Mouse (Mus musculus) neural tube, embryonic 13.5 days (tissue): ENCODE measurements around the gene Vmn1r32. TPM values are rescaled to one million over a fixed set of nuclear protein-coding genes. Genes with fewer than 3 reads are reported as not detected.

Source experiments
- ATAC-seq: fragments of 200-750 bp; cut with Nextera tagmentation; 2 replicates; pipeline ENCODE4 v1.8.0; 2017; ENCODE audit warnings: low read depth, mild to moderate bottlenecking, moderate TSS enrichment, moderate library complexity
- H3K27ac ChIP-seq: fragments of 300-500 bp; sonication (generic); replicated peaks from 2 replicates; pipeline ENCODE4 v1.5.1; 2015; ENCODE audit warnings: moderate library complexity, mild to moderate bottlenecking, inconsistent platforms
- H3K27me3 ChIP-seq: fragments of 300-500 bp; sonication (generic); 2 replicates; pipeline ENCODE4 v1.6.1; 2015; ENCODE audit warnings: mild to moderate bottlenecking, inconsistent platforms
- H3K36me3 ChIP-seq: fragments of 300-500 bp; sonication (generic); 2 replicates; pipeline ENCODE4 v1.6.1; 2015; ENCODE audit warnings: mild to moderate bottlenecking, inconsistent platforms
- H3K4me1 ChIP-seq: fragments of 300-500 bp; sonication (generic); replicated peaks from 2 replicates; pipeline ENCODE4 v1.6.1; 2015; ENCODE audit warnings: inconsistent platforms
- H3K4me2 ChIP-seq: fragments of 300-500 bp; sonication (generic); 2 replicates; pipeline ENCODE4 v1.6.1; 2015; ENCODE audit warnings: inconsistent platforms, mild to moderate bottlenecking, moderate library complexity
- H3K4me3 ChIP-seq: fragments of 300-500 bp; sonication (generic); 2 replicates; pipeline ENCODE4 v1.5.1; 2015; ENCODE audit warnings: mild to moderate bottlenecking, inconsistent platforms
- H3K9ac ChIP-seq: fragments of 300-500 bp; sonication (generic); 2 replicates; pipeline ENCODE4 v1.6.1; 2015; ENCODE audit warnings: moderate library complexity, mild to moderate bottlenecking, inconsistent platforms
- H3K9me3 ChIP-seq: fragments of 300-500 bp; sonication (generic); 2 replicates; pipeline ENCODE4 v1.6.1; 2016; ENCODE audit warnings: inconsistent platforms
- WGBS: fragments of 180-500 bp; shearing (Covaris S2); methylation state at CpG from one replicate; pipeline ENCODE4 v1.1.7; 2015; 5-methylcytosine and 5-hydroxymethylcytosine counted together
- polyA plus RNA-seq: library from polyadenylated mRNA; unstranded; fragments of >200 nt; fragmentation: Nextera tagmentation; extraction: Ambion mirVana; gene quantifications from 2 replicates; pipeline ENCODE4 v1.2.1, GENCODE M21; 2015

The Vmn1r32 gene
- polyA plus RNA-seq, result 0.07 TPM in 1 of 2 replicates, not detected in the other

GRCm38 (mm10) chr6:66559996-66560395 is at the start of gene Vmn1r32:
Gene Vmn1r32, minus strand, starts transcription at chr6:66560096.
- H3K9ac ChIP-seq, result no peak within 1 kb of the TSS
- WGBS, result 78% methylated on average over 1 of the region's 1 CpGs
- H3K4me3 ChIP-seq, result no peak within 1 kb of the TSS
- no peaks in the 10 kb centered on the region for H3K36me3 ChIP-seq
- no peak for ATAC-seq
- H3K27me3 ChIP-seq, result no peaks in the 10 kb centered on the region
- H3K9me3 ChIP-seq, result no peaks in the 10 kb centered on the region
- no peak within 1 kb of the TSS for H3K4me2 ChIP-seq
- H3K27ac ChIP-seq, result no peak within 1 kb of the TSS
- H3K4me1 ChIP-seq, result no peaks in the 10 kb centered on the region

- ATAC-seq, result no peak
- no peaks in the 10 kb centered on the region for H3K9me3 ChIP-seq
- H3K4me1 ChIP-seq, result no peaks in the 10 kb centered on the region
- H3K36me3 ChIP-seq, result no peaks in the 10 kb centered on the region
- H3K4me3 ChIP-seq, result no peak overlapping the region
- no peaks in the 10 kb centered on the region for H3K27me3 ChIP-seq
- no peak overlapping the region for H3K4me2 ChIP-seq
- no peak overlapping the region for H3K9ac ChIP-seq
- H3K27ac ChIP-seq, result no peak overlapping the region
These were observed 35.9 kb upstream of the Vmn1r32 start for GRCm38 (mm10) chr6:66595804-66596203.

- H3K9ac ChIP-seq, result peak overlapping the region; percentile 78
- H3K9me3 ChIP-seq, result no peaks in the 10 kb centered on the region
- H3K4me3 ChIP-seq, result peak overlapping the region; percentile 78
- H3K27ac ChIP-seq, result 0 out of 2 replicates have a peak overlapping the region, but pooled peaks have one; percentile 71
- WGBS, result 17% methylated on average over 7 of the region's 7 CpGs
- no peaks in the 10 kb centered on the region for H3K36me3 ChIP-seq
- no peaks in the 10 kb centered on the region for H3K27me3 ChIP-seq
- no peak for ATAC-seq
- H3K4me1 ChIP-seq, result peaks cover 20% of the 10 kb centered on the region
- H3K4me2 ChIP-seq, result peak overlapping the region; percentile 77
These were observed 23.9 kb downstream of the Vmn1r32 start for GRCm38 (mm10) chr6:66535966-66536365.

DNA sequence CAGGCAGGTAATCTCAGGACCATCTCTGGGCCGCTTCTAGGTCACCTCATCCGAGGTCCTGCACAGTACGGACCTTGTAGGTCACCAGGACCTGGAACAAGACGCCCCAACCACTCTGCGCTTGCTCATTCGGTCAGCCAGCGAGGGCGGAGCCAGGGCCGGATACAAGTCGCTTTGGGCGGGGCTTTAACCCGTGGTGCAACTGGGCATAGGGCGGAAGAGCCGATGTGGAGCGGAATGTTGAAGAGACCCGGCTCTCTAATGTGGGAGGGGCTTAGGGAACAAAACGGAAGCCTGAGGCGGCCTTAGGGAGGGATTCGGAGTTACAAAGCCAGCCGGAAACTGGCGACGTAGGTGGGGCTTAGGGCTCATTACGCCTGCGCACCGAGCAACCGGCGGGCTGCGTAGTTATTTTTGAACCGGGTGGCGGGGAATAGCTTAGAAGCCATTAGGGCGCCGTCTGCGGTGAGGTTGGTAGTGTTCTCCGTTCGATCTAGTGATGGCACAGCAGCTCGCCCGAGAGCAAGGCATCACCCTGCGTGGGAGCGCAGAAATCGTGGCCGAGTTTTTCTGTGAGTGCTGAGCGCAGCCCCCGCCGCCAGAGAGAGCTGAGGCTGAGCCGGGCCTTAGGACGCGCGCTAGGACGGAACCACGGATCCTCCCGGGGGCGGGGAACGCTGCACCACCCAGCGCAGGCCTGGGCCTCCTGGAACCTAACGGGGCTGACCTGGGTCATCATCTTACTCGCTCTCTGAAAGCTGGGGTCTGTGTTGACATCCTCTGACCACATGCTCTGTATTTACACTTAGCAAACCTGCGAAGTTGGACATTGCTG is 24.7 kb downstream of the Vmn1r32 start, which contains the start of gene Mad2l1:
Mad2l1 (plus strand) TSS at position 363 of the 835 bp plus-strand sequence.
- Histone ChIP-seq H3K27me3 (no peaks in the 10 kb centered on the region), H3K9me3 (no peaks in the 10 kb centered on the region), H3K4me2 (peak within 1 kb of the TSS; percentile 77), H3K9ac (peak within 1 kb of the TSS; percentile 78), H3K4me3 (peak within 1 kb of the TSS; percentile 78), H3K27ac (peak within 1 kb of the TSS; percentile 86), H3K4me1 (peaks cover 20% of the 10 kb centered on the region), H3K36me3 (no peaks in the 10 kb centered on the region)
- WGBS, result under 1% methylated on average over 57 of the region's 57 CpGs
- ATAC-seq, result peak; percentile 99

DNA sequence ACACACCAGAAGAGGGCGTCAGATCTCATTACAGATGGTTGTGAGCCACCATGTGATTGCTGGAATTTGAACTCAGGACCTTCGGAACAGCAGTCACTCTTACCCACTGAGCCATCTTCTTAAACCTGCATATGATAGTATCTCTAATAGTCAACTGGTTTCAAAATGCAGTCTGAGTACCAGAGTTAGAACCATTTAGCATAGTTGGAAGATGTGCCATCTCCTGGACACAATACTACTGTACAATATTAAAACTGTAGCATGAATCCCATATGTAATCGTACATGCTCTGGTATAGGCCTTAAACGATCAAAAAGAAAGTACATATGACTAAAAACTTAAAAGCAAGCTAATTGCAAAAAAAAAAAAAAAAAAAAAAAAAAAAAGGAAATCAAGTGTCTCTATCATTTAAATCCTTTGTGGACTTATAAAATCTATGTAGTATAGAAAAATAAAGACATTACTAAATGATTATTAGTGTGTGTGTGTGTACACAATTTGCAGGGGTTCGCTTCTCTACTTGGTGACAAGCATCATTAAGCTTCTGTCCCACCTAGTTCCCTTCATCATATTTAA is 25.4 kb downstream of the Vmn1r32 start:
- peak overlapping the region; percentile 64 for H3K9ac ChIP-seq
- no peaks in the 10 kb centered on the region for H3K9me3 ChIP-seq
- 80% methylated on average over 5 of the region's 5 CpGs for WGBS
- H3K36me3 ChIP-seq, result no peaks in the 10 kb centered on the region
- no peaks in the 10 kb centered on the region for H3K27me3 ChIP-seq
- H3K4me3 ChIP-seq, result peak overlapping the region; percentile 78
- peak overlapping the region; percentile 86 for H3K27ac ChIP-seq
- H3K4me1 ChIP-seq, result peaks cover 20% of the 10 kb centered on the region
- no peak for ATAC-seq
- H3K4me2 ChIP-seq, result peak overlapping the region; percentile 77

DNA sequence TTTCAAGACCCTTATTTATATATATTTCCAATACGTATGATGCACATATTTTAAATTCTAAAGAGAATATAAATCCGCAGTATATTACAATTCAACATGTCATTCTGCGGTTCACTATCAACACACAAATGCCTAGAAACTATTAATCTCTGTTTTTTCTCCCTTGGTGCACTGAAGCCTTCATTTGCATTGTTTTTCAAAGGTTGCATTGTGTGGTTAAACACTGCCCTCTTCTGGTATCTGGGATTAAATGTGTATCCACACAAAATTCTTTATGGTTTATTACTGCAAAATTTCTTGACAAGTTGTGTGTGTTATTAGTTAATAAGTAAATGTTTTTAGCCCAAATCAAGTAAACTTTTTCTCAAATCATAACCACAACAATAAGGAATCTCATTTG is 26.7 kb downstream of the Vmn1r32 start:
- no peaks in the 10 kb centered on the region for H3K27me3 ChIP-seq
- no peak overlapping the region for H3K4me2 ChIP-seq
- no peak for ATAC-seq
- H3K9me3 ChIP-seq, result no peaks in the 10 kb centered on the region
- no peak overlapping the region for H3K9ac ChIP-seq
- H3K36me3 ChIP-seq, result no peaks in the 10 kb centered on the region
- WGBS, result 28% methylated on average over 3 of the region's 3 CpGs
- H3K27ac ChIP-seq, result no peak overlapping the region
- H3K4me3 ChIP-seq, result no peak overlapping the region
- peaks cover 20% of the 10 kb centered on the region for H3K4me1 ChIP-seq

- Histone ChIP-seq H3K4me1 (no peaks in the 10 kb centered on the region), H3K9ac (no peak overlapping the region), H3K9me3 (no peaks in the 10 kb centered on the region), H3K4me2 (no peak overlapping the region), H3K4me3 (no peak overlapping the region), H3K27ac (no peak overlapping the region), H3K27me3 (no peaks in the 10 kb centered on the region), H3K36me3 (no peaks in the 10 kb centered on the region)
- 91% methylated on average over 10 of the region's 10 CpGs for WGBS
- no peak for ATAC-seq
These were observed 31.5 kb downstream of the Vmn1r32 start for GRCm38 (mm10) chr6:66528386-66528785.

DNA sequence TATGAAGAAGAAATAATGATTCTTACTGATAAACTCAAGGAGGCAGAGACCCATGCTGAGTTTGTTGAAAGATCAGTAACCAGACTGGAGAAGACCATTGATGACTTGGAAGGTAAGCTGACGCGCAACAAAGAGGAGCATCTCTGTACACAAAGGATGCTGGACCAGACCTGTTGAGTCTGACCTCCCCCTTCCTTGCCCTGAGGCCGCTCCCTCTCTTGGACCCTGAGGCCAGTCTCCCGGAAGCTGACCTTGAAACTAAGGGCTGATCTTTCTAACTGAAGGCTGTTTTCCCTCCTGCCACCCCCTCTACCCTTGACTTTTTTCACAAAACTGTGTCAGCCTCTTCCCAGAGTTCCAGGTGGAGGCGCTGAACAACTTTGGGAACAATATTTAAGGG is 43.5 kb downstream of the Vmn1r32 start:
- 91% methylated on average over 5 of the region's 5 CpGs for WGBS
- Histone ChIP-seq H3K27me3 (no peaks in the 10 kb centered on the region), H3K36me3 (no peaks in the 10 kb centered on the region), H3K4me3 (no peak overlapping the region), H3K4me2 (no peak overlapping the region), H3K9me3 (no peaks in the 10 kb centered on the region), H3K27ac (no peak overlapping the region), H3K4me1 (no peaks in the 10 kb centered on the region), H3K9ac (no peak overlapping the region)
- no peak for ATAC-seq

Other genes starting within 250 kb of the Vmn1r32 start
- 22.0 and 24.6 TPM in 2 replicates for gene Mad2l1, start 24.7 kb downstream of the Vmn1r32 start, polyA plus RNA-seq
- not detected in 2 replicates for gene Vmn1r33, start 58.2 kb upstream of the Vmn1r32 start, polyA plus RNA-seq
- not detected in 2 replicates for gene Vmn1r34, start 83.8 kb upstream of the Vmn1r32 start, polyA plus RNA-seq
- not detected in 2 replicates for gene Vmn1r35, start 125.8 kb upstream of the Vmn1r32 start, polyA plus RNA-seq
- not detected in 2 replicates for gene Vmn1r36, start 159.1 kb upstream of the Vmn1r32 start, polyA plus RNA-seq
- gene Vmn1r37, start 169.3 kb upstream of the Vmn1r32 start, polyA plus RNA-seq, result not detected in 2 replicates
- not detected in 2 replicates for gene Vmn1r38, start 222.5 kb upstream of the Vmn1r32 start, polyA plus RNA-seq